Mouse (Mus musculus): Measurements from ENCODE around the gene Ccnyl1. TPM values are rescaled to one million over a fixed set of nuclear protein-coding genes. Genes with fewer than 3 reads are reported as not detected.

Gene Ccnyl1
- polyA plus RNA-seq, 1 experiment from 2014 or later = 5.8 TPM

- 72% methylated on average over 6 of the region's 6 CpGs for WGBS
Observed at GRCm38 (mm10) chr1:64676060-64676839, 14.0 kb upstream of the Ccnyl1 start.

GRCm38 (mm10) chr1:64681499-64681898 is 8.8 kb upstream of the Ccnyl1 start:
- 94% methylated on average over 3 of the region's 3 CpGs for WGBS
- Histone ChIP-seq H3K4me2 (no peak overlapping the region), H3K9ac (no peak overlapping the region), H3K27ac (no peak overlapping the region), H3K27me3 (replicated peaks) (no peaks in the 10 kb centered on the region), H3K36me3 (replicated peaks) (no peaks in the 10 kb centered on the region), H3K9me3 (no peaks in the 10 kb centered on the region), H3K4me1 (no peaks in the 10 kb centered on the region), H3K4me3 (no peak overlapping the region)
- no peak for ATAC-seq (replicated peaks)

More at GRCm38 (mm10) chr1:64676060-64676839, 14.0 kb upstream of the Ccnyl1 start:
- no peak overlapping the region for H3K4me2 ChIP-seq
- H3K27me3 ChIP-seq (replicated peaks) = no peaks in the 10 kb centered on the region
- H3K9me3 ChIP-seq = no peaks in the 10 kb centered on the region
- H3K9ac ChIP-seq = no peak overlapping the region
- H3K27ac ChIP-seq = no peak overlapping the region
- H3K36me3 ChIP-seq (replicated peaks) = no peaks in the 10 kb centered on the region
- no peak overlapping the region for H3K4me3 ChIP-seq
- ATAC-seq (replicated peaks) = no peak
- H3K4me1 ChIP-seq = no peaks in the 10 kb centered on the region

DNA sequence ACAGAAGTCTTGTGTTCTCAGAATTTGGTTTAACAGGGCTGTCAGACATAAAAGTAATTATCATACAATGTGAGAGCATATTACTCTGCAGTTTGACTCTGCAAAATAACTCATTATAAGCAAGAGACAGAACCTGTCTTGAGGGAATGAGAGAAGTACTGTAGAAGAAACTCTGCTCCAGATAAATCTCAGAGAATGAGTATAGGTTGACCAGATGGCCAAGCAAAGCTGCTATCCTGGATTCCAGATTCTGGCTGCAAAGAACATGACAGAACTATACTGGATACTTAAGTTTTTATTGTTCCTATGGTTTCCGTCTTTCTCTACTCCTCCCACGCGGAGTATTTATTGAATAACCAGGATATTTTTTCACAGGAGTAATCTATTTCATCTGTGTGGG is 7.2 kb upstream of the Ccnyl1 start:
- Histone ChIP-seq H3K27ac (no peak overlapping the region), H3K27me3 (replicated peaks) (no peaks in the 10 kb centered on the region), H3K9me3 (no peaks in the 10 kb centered on the region), H3K4me3 (no peak overlapping the region), H3K36me3 (replicated peaks) (no peaks in the 10 kb centered on the region), H3K4me2 (no peak overlapping the region), H3K9ac (no peak overlapping the region), H3K4me1 (no peaks in the 10 kb centered on the region)
- no peak for ATAC-seq (replicated peaks)
- WGBS = 96% methylated on average over 3 of the region's 3 CpGs

DNA sequence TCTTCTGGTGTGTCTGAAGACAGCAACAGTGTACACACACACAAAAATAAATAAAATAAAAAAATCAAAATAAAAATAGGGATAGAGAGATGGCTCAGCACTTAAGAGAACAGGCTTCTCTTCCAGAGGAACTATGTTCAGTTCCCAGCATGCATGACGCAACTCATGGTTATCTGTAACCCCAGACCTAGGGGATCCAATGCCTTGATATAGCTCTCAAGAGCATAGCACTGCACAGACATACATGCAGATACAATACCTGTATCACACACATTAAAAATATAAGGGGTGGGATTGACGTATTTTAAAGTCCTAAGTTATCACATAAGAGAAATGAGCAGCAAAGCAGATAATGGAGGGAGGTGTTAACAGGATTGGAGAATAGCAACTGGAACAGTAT is 5.8 kb upstream of the Ccnyl1 start:
- no peaks in the 10 kb centered on the region for H3K4me1 ChIP-seq
- WGBS = 98% methylated on average over 2 of the region's 2 CpGs
- no peaks in the 10 kb centered on the region for H3K27me3 ChIP-seq (replicated peaks)
- no peaks in the 10 kb centered on the region for H3K36me3 ChIP-seq (replicated peaks)
- no peak overlapping the region for H3K4me2 ChIP-seq
- H3K27ac ChIP-seq = no peak overlapping the region
- no peak for ATAC-seq (replicated peaks)
- no peak overlapping the region for H3K9ac ChIP-seq
- no peaks in the 10 kb centered on the region for H3K9me3 ChIP-seq
- no peak overlapping the region for H3K4me3 ChIP-seq

GRCm38 (mm10) chr1:64688046-64688445 is 2.2 kb upstream of the Ccnyl1 start:
- no peak overlapping the region for H3K27ac ChIP-seq
- H3K4me2 ChIP-seq = no peak overlapping the region
- no peak for ATAC-seq (replicated peaks)

GRCm38 (mm10) chr1:64689561-64690212 is 568 bp upstream of the Ccnyl1 start:
- Histone ChIP-seq H3K4me3 (peak overlapping the region; percentile 89), H3K27ac (no peak overlapping the region), H3K36me3 (replicated peaks) (no peaks in the 10 kb centered on the region), H3K9me3 (no peaks in the 10 kb centered on the region), H3K4me1 (peaks cover 31% of the 10 kb centered on the region), H3K9ac (peak overlapping the region; percentile 31; the same call in 1 of the 2 replicates), H3K27me3 (replicated peaks) (no peaks in the 10 kb centered on the region), H3K4me2 (peak overlapping the region; percentile 92)
- 27% methylated on average over 9 of the region's 9 CpGs for WGBS
- no peak for ATAC-seq (replicated peaks)

More at GRCm38 (mm10) chr1:64688046-64688445, 2.2 kb upstream of the Ccnyl1 start:
- WGBS = 93% methylated on average over 4 of the region's 4 CpGs
- peaks cover 23% of the 10 kb centered on the region for H3K4me1 ChIP-seq
- H3K36me3 ChIP-seq (replicated peaks) = no peaks in the 10 kb centered on the region
- no peak overlapping the region for H3K9ac ChIP-seq
- H3K27me3 ChIP-seq (replicated peaks) = no peaks in the 10 kb centered on the region
- H3K9me3 ChIP-seq = no peaks in the 10 kb centered on the region
- H3K4me3 ChIP-seq = no peak overlapping the region

GRCm38 (mm10) chr1:64691121-64691551 is 881 bp downstream of the Ccnyl1 start:
- no peak for ATAC-seq (replicated peaks)
- under 1% methylated on average over 55 of the region's 55 CpGs for WGBS

DNA sequence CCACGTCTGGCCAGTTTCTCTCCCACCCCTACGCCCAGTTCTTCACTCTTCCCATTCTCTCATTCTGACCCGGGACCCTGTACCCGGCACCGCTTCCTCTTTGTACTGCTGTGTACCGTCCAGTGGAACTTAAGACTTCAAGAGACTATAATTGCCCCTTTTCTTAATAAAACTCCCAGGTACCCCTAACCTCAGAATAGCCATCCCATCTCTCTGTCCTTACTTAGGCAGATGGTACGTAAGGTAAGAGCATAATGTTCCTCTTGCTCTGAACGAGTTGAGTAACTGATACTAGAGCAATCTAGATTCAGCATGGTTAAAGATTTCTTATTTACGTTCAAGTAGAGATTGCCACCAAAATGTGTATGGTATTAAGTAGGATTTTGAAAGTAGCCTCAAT is 1.3 kb downstream of the Ccnyl1 start:
- Histone ChIP-seq H3K27me3 (replicated peaks) (no peaks in the 10 kb centered on the region), H3K4me1 (peaks cover 31% of the 10 kb centered on the region), H3K36me3 (replicated peaks) (no peaks in the 10 kb centered on the region), H3K9ac (peak overlapping the region; percentile 85), H3K4me3 (peak overlapping the region; percentile 89), H3K9me3 (no peaks in the 10 kb centered on the region), H3K4me2 (peak overlapping the region; percentile 80), H3K27ac (peak overlapping the region; percentile 55; the same call in 1 of the 2 replicates)
- WGBS = 2% methylated on average over 9 of the region's 9 CpGs
- no peak for ATAC-seq (replicated peaks)

More at GRCm38 (mm10) chr1:64691121-64691551, 881 bp downstream of the Ccnyl1 start:
- peak overlapping the region; percentile 85 for H3K9ac ChIP-seq
- no peaks in the 10 kb centered on the region for H3K9me3 ChIP-seq
- H3K4me2 ChIP-seq = peak overlapping the region; percentile 80
- peaks cover 31% of the 10 kb centered on the region for H3K4me1 ChIP-seq
- H3K27ac ChIP-seq = peak overlapping the region; percentile 55
- H3K27me3 ChIP-seq (replicated peaks) = no peaks in the 10 kb centered on the region
- no peaks in the 10 kb centered on the region for H3K36me3 ChIP-seq (replicated peaks)
- H3K4me3 ChIP-seq = peak overlapping the region; percentile 89

DNA sequence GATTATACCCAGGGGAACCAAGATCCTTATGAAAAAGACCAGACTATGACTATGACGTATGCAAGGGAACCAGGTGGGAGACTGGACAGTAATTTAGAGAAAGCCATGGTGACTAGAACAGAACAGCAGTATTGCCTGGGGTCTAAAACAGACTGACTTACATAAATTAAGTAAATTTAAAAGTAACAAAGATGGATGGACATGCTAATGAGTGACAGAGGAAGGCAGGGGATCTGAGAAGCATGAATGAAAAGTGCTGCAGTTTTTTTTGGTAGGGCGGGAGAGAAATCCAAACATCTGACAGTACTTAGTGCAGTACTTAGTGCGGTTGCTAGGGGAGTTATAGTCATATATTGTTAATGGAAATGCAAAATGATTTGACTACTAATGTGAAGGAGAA is 4.9 kb downstream of the Ccnyl1 start:
- H3K4me1 ChIP-seq = peaks cover 26% of the 10 kb centered on the region
- no peak overlapping the region for H3K4me3 ChIP-seq
- no peak for ATAC-seq (replicated peaks)
- H3K27ac ChIP-seq = no peak overlapping the region
- H3K4me2 ChIP-seq = no peak overlapping the region
- WGBS = 79% methylated on average over 3 of the region's 3 CpGs
- no peak overlapping the region for H3K9ac ChIP-seq
- H3K36me3 ChIP-seq (replicated peaks) = no peaks in the 10 kb centered on the region
- H3K9me3 ChIP-seq = no peaks in the 10 kb centered on the region
- no peaks in the 10 kb centered on the region for H3K27me3 ChIP-seq (replicated peaks)

DNA sequence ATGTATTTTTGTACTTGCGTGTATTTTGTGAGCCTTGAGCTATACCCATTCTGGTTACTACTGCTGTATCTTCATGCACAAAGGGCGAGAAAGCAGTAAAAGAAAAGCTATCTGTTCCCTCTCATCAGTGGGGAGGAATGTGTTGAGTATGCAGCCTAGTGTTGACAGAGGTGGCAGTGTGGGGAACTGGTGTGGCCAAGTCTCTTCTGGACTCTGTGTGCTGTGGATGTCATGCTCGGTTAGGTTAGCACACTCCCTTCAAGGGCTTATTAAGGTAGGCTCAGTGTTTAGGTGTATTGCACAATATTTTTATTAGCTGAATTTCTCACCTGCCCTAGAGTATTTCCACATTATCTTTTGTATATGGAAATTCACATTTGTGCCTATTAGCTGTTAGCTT is 11.5 kb downstream of the Ccnyl1 start:
- Histone ChIP-seq H3K9me3 (no peaks in the 10 kb centered on the region), H3K27ac (no peak overlapping the region), H3K4me1 (no peaks in the 10 kb centered on the region), H3K9ac (no peak overlapping the region), H3K4me2 (no peak overlapping the region), H3K27me3 (replicated peaks) (no peaks in the 10 kb centered on the region), H3K4me3 (no peak overlapping the region), H3K36me3 (replicated peaks) (peaks cover 8% of the 10 kb centered on the region; the same call in 1 of the 2 replicates)
- no peak for ATAC-seq (replicated peaks)
- WGBS = 88% methylated on average over 3 of the region's 3 CpGs

DNA sequence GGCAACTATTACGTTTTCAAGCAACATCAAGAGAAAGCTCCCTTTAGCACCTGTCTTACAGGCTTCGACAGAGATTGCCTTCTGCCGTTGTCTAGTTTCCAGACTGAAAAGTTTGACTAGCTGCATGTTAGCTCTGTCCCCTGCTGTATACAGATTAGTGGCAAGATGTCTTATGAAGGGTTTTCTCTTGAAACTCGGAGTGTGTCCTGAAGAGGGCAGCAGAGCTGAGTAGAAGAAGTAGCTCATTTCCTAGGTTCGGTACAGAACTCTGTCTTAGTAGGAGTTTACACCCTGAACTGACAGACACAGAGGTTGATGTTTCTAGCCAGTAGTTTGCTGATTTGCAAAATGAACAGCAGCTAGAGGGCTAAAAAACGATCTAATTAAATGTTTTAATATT is 15.0 kb downstream of the Ccnyl1 start:
- Histone ChIP-seq H3K4me3 (no peak overlapping the region), H3K4me2 (no peak overlapping the region), H3K27me3 (replicated peaks) (no peaks in the 10 kb centered on the region), H3K4me1 (no peaks in the 10 kb centered on the region), H3K9ac (no peak overlapping the region), H3K36me3 (replicated peaks) (peaks cover 8% of the 10 kb centered on the region; the same call in 1 of the 2 replicates), H3K27ac (no peak overlapping the region), H3K9me3 (no peaks in the 10 kb centered on the region)
- WGBS = 45% methylated on average over 6 of the region's 6 CpGs
- ATAC-seq (replicated peaks) = peak; percentile 65; the same call in 1 of the 2 replicates

- H3K27me3 ChIP-seq (replicated peaks) = no peaks in the 10 kb centered on the region
- no peaks in the 10 kb centered on the region for H3K9me3 ChIP-seq
- no peak overlapping the region for H3K4me3 ChIP-seq
- H3K36me3 ChIP-seq (replicated peaks) = peaks cover 8% of the 10 kb centered on the region; the same call in 1 of the 2 replicates
- no peak overlapping the region for H3K4me2 ChIP-seq
- H3K4me1 ChIP-seq = no peaks in the 10 kb centered on the region
- H3K27ac ChIP-seq = no peak overlapping the region
- ATAC-seq (replicated peaks) = no peak
- no peak overlapping the region for H3K9ac ChIP-seq
- WGBS = 90% methylated on average over 2 of the region's 2 CpGs
Observed at GRCm38 (mm10) chr1:64706610-64707009, 16.4 kb downstream of the Ccnyl1 start.

Data from midbrain, embryonic 15.5 days (tissue).